Mouse (Mus musculus) right cerebral cortex, postnatal 10 days (tissue): ENCODE data around the gene Armc5.

ENCODE experiments used
- DNase-seq, 2 experiments: peaks; one replicate each; pipeline ENCODE4 v3.0.0; 2021; ENCODE audit warnings: low spot score in 2 of 2

Gene Armc5

GRCm38 (mm10) chr7:128236856-128237592, at the start of gene Armc5:
Armc5 (plus strand) TSS chr7:128237342.
- DNase-seq = peak; percentile 84 to 87

GRCm38 (mm10) chr7:128201607-128202006, 35.5 kb upstream of the Armc5 start:
- DNase-seq = no peak

GRCm38 (mm10) chr7:128203071-128203470, 34.1 kb upstream of the Armc5 start:
- DNase-seq = no peak

- no peak for DNase-seq
Measured at GRCm38 (mm10) chr7:128204179-128204578, 33.0 kb upstream of the Armc5 start.

- no peak for DNase-seq
Measured at GRCm38 (mm10) chr7:128205695-128206094, 31.4 kb upstream of the Armc5 start.

- no peak for DNase-seq
Measured at GRCm38 (mm10) chr7:128206152-128206551, 31.0 kb upstream of the Armc5 start, which contains the start of gene Cox6a2. Cox6a2 (minus strand) TSS chr7:128206387.

- peak; percentile 76 to 80 for DNase-seq
Measured at GRCm38 (mm10) chr7:128208187-128208586, 29.0 kb upstream of the Armc5 start.

- DNase-seq = no peak
Measured at GRCm38 (mm10) chr7:128209826-128210225, 27.3 kb upstream of the Armc5 start.

GRCm38 (mm10) chr7:128219952-128220351, 17.2 kb upstream of the Armc5 start:
- DNase-seq = no peak

GRCm38 (mm10) chr7:128220936-128221335, 16.2 kb upstream of the Armc5 start:
- peak in 1 of 2 experiments; percentile 60 for DNase-seq

GRCm38 (mm10) chr7:128231741-128232140, 5.4 kb upstream of the Armc5 start:
- DNase-seq = no peak

GRCm38 (mm10) chr7:128234796-128235195, 2.3 kb upstream of the Armc5 start:
- no peak for DNase-seq

- DNase-seq = peak in 1 of 2 experiments; percentile 9
Measured at GRCm38 (mm10) chr7:128235481-128235880, 1.7 kb upstream of the Armc5 start.

GRCm38 (mm10) chr7:128236426-128236825, 716 bp upstream of the Armc5 start:
- DNase-seq = no peak

- no peak for DNase-seq
Measured at GRCm38 (mm10) chr7:128237593-128237926, 418 bp downstream of the Armc5 start.

GRCm38 (mm10) chr7:128237927-128238778, 1.0 kb downstream of the Armc5 start, which contains the start of gene 9130023H24Rik:
9130023H24Rik (minus strand) TSS chr7:128238031.
- peak; percentile 99 to 100 for DNase-seq

GRCm38 (mm10) chr7:128238991-128239390, 1.8 kb downstream of the Armc5 start:
- no peak for DNase-seq

- DNase-seq = peak; percentile 61 to 64
Measured at GRCm38 (mm10) chr7:128240131-128240784, 3.1 kb downstream of the Armc5 start.

GRCm38 (mm10) chr7:128242331-128242730, 5.2 kb downstream of the Armc5 start:
- DNase-seq = no peak

- DNase-seq = no peak
Measured at GRCm38 (mm10) chr7:128243921-128244320, 6.8 kb downstream of the Armc5 start.

- DNase-seq = no peak
Measured at GRCm38 (mm10) chr7:128244410-128245025, 7.4 kb downstream of the Armc5 start.

GRCm38 (mm10) chr7:128245547-128245946, 8.4 kb downstream of the Armc5 start:
- DNase-seq = no peak
